Mouse (Mus musculus): ENCODE data around the gene Olfr830.
"Not testable (repeated sequence)": the region's sequence is repeated elsewhere in the genome, so short reads cannot be mapped to it uniquely, and the experiment has no call there.

The Olfr830 gene

GRCm38 (mm10) chr9:18874393-18874792 is at the start of gene Olfr830:
TSS of gene Olfr830 (plus strand) at chr9:18874693.
- DNase-seq: no peak

- no peak for DNase-seq
These were observed 19.9 kb upstream of the Olfr830 start, which contains the start of gene Olfr829 for GRCm38 (mm10) chr9:18854633-18855032. TSS of gene Olfr829 (plus strand) at chr9:18854933.

- DNase-seq: not testable (repeated sequence)
These were observed 33.2 kb downstream of the Olfr830 start for GRCm38 (mm10) chr9:18907699-18908098.

- DNase-seq: not testable (repeated sequence)
These were observed 53.4 kb downstream of the Olfr830 start for GRCm38 (mm10) chr9:18927921-18928320.

All from spleen, adult 18-20 months (tissue).